Mouse (Mus musculus) lung, adult 2 months (tissue): ENCODE data around the gene Bhlhe23.

Experiments
- CTCF ChIP-seq: fragments of 200-500 bp; IDR thresholded peaks from 2 replicates; pipeline ENCODE4 v1.5.1; 2011; ENCODE audit warnings: mild to moderate bottlenecking, low read length, control low read depth; ENCODE audit not compliant: insufficient read depth
- POLR2A ChIP-seq: fragments of 200-500 bp; IDR thresholded peaks from 2 replicates; pipeline ENCODE4 v1.6.1; 2011; ENCODE audit warnings: low read depth, mild to moderate bottlenecking, control low read depth, low read length, borderline replicate concordance; ENCODE audit errors: extremely low read depth

- TF ChIP-seq CTCF (peak; percentile 28; the same call in 1 of the 2 replicates), POLR2A (no peak)
Observed at GRCm38 (mm10) chr2:180822476-180822875, 45.8 kb upstream of the Bhlhe23 start.
